Mouse (Mus musculus): Measurements from ENCODE around the gene Pih1h3b.

- TF ChIP-seq POLR2A (IDR thresholded peaks at IDR 0.05; ENCODE audit: insufficient read depth, low read depth, low read length), result no peak
- no peak for TF ChIP-seq CTCF (IDR thresholded peaks at IDR 0.05)
These were observed at the start of gene Pih1h3b, which contains the start of gene Nup62cl for GRCm38 (mm10) chrX:140062135-140062975.
